Mouse (Mus musculus) spleen, embryonic (tissue): ENCODE measurements around the gene Aqp7.

Source experiments
- CTCF ChIA-PET: fragments of 350-600 bp; sonication (Branson Sonifier 250); formaldehyde crosslinking; loops from one replicate; lab custom pipeline; 2022; lab: Charles Lee

Gene Aqp7

DNA sequence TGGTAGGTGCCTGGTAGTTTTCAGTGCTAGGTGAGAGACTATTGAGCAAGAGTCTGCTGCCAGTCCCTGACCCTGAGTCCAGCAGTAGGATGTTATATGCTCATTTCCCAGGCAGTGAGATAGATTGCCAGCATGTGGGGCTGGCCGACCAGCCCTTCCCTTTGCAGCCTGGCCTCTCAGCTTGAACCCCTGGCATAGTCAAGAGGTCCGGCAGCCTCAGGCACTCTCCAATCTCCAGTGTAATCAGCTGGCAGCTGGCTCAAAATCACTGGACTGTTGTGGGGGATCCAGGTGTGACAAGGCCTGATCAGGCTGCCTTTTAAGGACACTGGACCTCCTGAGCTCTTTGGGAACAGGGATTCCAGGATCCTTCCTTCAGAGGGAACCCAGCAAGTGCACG, 15.4 kb upstream of the Aqp7 start:
- CTCF ChIA-PET = no interaction called here

DNA sequence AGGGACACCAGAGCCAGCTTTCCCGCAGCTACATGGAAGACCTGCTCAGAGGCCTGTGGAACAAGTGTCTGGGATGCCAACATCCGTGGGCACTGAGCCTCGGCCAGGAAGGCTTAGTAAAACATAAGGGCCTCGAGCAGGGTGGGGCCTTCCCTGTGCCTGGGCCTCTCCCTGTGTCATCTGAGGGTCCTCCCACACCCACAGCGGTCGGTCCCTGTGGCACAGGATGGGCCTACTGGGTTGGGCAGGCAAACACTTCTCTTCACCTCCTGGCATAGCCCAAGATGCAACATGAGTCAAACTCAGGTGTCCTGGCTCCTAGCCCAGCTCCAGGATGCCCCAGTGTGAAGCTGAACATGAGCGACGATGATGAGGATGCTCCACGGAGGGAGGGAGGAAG, 9.4 kb upstream of the Aqp7 start:
- CTCF ChIA-PET = no interaction called here

GRCm38 (mm10) chr4:41056742-41057332, 8.9 kb upstream of the Aqp7 start:
- CTCF ChIA-PET = no interaction called here

DNA sequence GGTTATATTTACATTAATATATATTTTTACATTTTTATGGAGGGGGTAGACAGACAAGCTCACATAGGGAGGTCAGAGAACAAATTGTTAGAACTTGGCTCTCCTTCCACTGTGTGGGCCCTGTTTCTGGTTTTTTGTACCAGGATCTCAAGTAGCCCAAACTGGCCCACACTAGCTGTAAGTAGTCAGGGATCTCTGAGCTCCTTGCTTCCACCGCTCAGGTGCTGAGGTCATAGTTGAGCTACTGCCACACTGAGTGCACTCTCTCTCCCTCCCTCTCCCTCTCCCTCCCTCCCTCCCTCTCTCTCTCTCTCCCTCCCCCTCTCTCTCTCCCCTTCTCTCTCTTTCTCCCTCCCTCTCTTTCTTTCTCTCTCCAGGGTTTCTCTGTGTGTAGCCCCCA, 8.3 kb upstream of the Aqp7 start:
- CTCF ChIA-PET = no interaction called here

DNA sequence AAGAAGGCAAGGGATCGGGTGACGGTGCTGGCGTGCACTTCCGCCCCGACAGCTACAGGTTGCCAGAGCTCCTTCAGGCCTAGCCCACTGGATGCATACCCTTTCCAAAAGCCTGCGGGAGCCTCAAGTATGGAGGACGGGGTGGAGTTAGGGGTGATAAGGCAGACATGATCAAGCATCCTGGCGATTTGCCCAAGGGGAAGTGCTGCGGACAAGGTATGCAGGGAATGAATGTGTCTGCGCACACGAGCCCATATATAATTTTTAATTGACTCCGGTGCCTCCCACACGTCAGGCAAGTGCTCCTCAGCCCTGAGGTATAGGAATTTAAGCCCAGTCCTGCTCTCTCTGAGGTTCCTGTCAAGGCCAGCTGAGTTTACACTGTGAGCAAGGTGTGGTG, 7.2 kb upstream of the Aqp7 start:
- CTCF ChIA-PET = no interaction called here

DNA sequence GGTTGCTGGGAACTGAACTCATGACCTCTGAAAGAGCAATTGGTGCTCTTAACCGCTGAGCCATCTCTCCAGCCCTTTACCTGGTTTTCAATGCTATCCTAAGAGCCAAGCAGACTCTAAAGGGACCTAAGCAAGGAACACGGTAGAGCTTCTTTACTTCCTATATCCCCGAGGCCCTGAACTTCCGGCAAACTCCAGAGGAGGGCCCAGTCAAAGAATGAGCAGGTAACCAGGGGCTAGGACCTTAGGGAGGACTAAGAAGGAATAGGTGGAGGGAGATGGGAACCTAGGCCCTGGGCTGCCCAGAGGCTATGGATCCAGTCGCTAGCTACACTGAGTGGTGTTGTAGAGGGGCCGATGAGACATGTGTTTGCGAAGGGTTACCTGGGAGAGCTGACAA, 3.8 kb upstream of the Aqp7 start:
- CTCF ChIA-PET = no interaction called here

DNA sequence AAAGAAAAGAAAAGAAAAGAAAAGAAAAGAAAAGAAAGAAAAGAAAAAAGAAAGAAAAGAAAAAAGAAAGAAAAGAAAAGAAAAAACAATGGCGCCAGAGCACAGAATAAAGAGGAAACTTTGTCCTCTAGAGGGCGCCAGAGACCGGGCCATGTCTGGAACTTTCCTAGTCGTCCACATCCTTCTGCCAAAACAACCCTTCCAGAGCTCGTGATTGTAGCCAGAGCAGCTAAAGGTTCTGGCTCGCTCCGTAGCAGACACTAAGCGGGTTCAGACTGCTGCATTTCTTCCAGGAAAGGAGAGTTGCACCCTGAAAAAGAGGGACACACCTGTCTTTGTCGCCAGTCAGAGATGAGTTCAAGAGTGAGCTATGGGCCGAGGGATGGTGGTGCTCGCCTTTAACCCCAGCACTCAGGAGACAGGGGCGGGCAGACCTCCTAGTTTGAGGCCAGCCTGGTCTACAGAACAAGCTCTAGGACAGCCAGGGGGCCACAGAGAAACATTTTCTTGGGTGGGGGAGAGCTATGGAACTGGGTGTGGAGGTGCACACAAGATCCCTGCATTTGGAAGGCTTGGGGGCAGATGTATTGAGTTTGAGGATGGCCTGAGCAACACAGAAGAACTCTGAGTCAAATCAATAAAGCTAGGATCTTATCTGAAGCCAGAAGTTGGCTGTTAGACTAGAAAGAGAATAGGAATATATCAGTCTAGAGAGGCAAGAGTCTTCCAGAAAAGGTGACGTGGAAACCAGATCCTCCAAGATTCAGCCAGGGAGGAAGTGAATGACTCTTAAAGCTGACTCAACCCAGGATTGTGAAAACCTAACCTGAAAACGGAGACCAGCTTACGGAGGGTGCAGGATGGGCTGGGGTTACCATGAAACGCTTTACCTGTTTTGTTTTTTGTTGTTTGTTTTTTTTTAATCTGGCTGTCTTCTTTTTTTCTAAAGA, 3.1 kb upstream of the Aqp7 start:
- CTCF ChIA-PET = interaction anchor here (0.7 kb wide), 1 partner anchor 36 kb away, joined by 3 read pairs; no protein-coding TSS in a partner anchor

DNA sequence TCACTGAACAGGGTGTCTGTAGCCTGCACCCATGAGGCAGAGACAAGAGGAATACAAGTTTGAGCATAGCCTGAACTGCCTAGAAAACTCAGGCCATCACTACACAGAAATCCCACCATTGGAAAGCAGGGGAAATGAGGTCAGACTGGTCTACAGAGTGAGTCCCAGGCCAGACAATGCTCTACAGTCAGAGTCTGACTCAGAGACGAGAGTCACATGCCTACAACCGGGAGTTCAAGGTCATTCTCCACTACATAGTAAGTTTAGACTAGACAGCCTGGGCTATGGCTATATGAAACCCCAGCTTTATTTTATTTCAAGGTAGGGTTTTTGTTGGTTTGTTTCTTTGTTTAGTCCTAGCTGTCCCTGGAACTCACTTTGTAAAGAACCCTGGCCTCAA, 987 bp upstream of the Aqp7 start:
- CTCF ChIA-PET = interaction anchor here (0.8 kb wide), 1 partner anchor 97 kb away, joined by 3 read pairs; no protein-coding TSS in a partner anchor

DNA sequence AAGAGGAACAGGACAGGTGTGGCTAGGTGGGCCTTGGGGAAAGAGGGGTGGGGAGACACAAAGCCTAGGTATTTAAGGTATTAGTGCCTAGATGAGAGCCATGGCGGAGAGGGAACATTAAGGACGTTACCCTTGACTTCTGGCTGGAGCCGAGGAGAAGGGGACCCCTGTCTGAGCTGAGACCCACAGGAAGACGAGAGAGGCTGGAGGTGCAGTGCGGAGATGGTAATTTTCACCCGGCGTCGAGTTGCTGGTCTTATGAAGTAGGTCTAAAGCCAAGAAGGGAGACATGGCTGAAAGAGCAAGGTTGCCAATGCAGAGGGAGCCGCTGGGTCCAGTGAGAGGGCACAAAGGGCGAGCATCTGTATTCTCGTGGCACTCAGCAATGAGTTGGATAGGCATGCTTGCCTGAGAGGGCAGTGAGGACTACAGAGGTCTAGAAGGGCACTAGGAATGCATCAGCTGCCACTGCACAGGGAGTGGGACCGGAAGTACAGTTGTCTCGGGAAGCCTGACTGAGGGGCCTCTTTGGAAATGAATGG, 1.6 kb downstream of the Aqp7 start:
- CTCF ChIA-PET = no interaction called here

GRCm38 (mm10) chr4:41045288-41045687, 2.7 kb downstream of the Aqp7 start:
- CTCF ChIA-PET = no interaction called here

DNA sequence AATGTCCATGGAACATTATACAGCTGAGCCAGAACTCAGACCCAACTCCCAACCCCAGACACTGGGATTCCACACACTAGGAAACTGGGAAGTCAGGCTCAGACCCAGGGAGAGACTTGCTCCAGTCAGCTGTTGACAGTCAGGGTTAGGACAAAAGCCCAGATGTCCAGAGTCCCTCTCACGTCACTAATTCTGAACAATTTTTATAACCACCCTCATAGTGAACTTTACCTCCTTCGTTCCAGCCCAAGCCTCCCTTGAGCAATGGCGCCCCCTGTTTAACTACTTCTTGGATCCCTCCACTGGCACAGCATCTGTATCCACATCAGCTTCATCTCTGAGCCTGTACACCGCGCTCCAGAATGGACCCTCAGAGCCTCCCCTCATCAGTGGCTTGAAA, 4.0 kb downstream of the Aqp7 start:
- CTCF ChIA-PET = no interaction called here

DNA sequence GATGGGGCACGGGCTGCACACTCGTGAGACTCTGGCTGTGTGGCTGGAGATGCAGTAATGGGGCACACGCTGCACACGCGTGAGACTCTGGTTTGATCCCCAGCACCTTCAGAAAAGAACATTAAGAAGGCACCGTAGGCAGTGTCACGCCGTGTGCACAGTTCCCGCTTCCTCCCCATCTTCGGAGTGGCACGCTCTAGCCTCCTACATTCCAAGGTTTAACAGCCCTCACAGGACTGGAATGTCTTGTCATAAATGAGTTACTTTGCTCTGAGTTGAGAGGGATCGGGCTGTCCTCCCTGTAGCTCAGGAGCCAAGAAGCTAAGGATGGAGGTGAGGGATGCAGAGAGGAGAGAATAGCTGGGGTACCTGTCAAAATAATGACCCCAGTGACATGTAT, 5.1 kb downstream of the Aqp7 start:
- CTCF ChIA-PET = no interaction called here

DNA sequence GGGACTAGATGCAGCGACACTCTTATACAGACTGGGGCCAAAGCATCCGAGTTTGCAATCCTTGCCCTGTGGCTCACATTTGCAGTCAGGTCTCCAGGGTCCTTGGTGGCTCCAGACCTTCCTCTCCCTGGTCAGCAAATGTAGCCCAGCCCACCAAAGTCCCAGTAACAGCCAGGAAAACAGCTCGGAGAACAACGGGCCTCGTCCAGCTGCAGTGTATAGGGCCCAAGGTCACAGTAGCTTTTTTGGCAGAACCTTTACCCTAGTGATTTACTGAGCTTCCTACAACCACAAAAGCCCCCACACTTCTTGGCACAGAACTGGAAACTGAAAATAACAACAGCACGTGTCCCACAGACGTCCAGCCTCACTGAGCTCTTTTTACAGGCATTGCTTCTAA, 7.0 kb downstream of the Aqp7 start:
- CTCF ChIA-PET = no interaction called here

GRCm38 (mm10) chr4:41037942-41038341, 10.0 kb downstream of the Aqp7 start:
- CTCF ChIA-PET = interaction anchor here (0.7 kb wide), 1 partner anchor 68 kb away, joined by 3 read pairs; no protein-coding TSS in a partner anchor

GRCm38 (mm10) chr4:41031242-41031641, 16.7 kb downstream of the Aqp7 start:
- CTCF ChIA-PET = no interaction called here

DNA sequence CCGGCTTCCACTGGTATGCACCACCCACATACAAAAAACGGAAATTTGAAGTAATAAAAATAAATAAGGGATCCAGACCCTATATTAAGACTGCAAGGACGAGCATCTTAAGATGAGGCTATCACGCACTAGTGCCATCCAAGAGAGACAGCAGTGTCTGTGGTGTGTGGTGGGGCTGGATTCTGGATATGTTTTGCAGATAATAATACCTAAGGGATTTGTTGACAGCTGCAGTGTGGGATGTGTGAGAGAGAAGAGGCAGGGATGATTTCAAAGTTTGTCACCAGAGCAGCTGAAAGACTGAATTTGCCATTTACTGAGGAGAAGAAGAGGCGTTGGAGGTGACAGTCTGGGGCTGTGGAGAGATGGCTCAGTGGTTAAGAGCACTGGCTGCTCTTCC, 18.6 kb downstream of the Aqp7 start:
- CTCF ChIA-PET = no interaction called here

DNA sequence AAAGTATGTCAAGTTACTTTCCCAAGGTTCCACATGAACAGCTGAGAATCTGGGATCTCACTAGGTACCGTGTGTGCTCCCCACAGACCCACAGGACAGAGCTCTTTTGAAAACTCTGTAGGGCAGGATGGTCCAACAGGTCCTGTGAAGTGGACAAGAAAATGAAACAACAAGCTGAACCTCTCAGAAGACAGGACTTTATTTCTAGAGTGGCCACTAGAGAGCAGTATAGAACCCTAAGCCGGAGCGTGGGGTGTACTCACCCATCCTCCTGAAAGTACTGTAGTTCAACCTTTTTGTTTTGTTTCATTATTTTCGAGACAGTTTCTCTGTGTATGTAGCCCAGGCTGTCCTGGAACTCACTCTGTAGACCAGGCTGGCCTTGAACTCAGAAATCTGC, 19.7 kb downstream of the Aqp7 start:
- CTCF ChIA-PET = no interaction called here

- CTCF ChIA-PET = no interaction called here
Measured at GRCm38 (mm10) chr4:41027872-41028271, 20.1 kb downstream of the Aqp7 start.

- CTCF ChIA-PET = interaction anchor here (1.1 kb wide), 1 partner anchor 159 kb away, joined by 3 read pairs; no protein-coding TSS in a partner anchor
Measured at GRCm38 (mm10) chr4:41026086-41026787, 21.7 kb downstream of the Aqp7 start.

DNA sequence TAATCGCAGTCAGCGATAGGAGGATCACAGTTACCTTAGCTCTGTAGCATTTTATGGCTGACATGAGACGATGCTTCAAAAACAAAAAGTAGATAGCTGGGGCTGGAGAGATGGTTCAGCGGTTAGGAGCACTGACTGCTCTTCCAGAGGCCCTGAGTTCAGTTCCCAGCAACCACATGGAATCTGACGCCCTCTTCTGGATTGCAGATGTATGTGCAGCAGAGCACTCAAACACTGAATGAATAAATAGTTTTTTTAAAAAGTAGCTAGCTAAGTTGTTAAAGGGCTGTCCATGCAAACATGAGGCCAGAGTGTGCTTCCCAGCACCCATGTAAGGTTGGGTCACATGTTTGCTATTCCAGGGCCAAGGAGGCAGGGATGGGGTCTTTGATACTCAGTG, 26.8 kb downstream of the Aqp7 start:
- CTCF ChIA-PET = no interaction called here

DNA sequence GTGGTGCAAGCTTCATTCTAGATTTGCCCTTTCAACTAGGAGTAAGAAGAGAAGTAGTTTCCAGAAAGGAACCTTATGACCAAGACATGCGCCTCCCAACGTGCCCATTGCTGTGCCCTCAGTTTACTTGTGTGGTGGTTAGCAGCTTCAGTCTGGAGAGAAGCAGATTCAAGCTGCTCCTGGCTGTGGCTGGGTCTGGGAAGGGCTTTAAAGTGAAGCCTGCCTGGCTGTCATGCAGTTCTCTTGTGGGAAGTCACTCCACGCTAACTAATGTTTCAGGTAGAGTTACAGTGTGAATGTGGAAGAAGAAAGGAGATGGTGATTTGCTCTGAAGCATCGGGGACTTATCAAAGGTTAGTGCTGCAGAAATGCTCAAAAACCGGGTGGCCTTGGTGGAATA, 32.1 kb downstream of the Aqp7 start:
- CTCF ChIA-PET = no interaction called here

DNA sequence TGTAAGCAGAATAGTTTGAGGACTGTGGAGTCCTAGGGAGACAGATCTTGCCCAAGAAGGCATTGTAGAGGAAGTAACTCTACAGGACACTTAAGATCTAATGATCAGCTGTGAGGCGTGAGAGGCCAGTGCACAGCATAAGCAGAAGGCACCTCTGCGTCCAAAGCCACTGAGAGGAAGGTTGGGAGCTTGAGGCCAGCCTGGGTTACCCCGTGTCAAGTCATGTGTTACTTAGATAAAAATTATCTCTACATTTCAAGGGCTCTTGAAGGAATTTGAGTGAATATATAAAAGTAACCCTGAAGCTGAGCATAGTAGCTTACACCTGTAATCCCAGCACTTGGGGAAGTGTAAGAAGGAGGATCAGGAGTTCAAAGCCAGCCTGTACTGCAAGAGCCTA, 34.6 kb downstream of the Aqp7 start:
- CTCF ChIA-PET = no interaction called here
